Mouse (Mus musculus): ENCODE data around the gene Rtl5.

Rtl5 gene

DNA sequence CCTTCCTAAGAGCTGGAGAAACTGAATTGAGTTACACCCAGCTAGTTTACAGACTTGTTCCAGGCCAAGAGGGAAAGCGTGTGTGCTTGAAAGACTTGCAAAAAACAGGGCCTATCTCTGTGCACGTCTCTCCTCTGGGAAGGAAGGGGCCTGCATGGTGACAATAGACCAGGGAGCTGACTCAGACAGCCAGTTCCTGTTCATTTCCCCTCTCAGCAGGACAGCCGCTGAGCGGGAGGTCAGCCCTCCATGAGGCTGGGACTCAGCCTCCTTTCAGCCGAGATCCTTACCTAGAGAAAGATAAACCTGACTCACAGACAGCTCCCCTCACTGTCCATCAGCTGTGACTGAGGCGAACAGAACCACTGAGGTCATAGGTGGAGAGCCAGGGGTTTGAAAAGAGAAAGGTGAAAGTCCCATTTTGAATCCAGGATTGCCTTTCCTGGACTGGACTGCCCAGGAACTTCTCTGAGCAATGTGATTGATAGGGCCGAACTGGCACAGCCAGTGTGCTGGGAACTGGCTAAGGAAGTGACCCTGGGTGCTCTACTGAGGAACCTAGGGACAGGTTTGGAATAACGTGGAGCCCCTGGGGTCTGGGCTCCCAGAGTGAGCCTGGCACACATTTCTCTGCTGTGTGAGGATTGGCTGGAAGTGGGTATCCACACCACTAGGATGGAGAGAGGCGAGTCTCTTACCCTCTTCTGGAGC, 53.7 kb downstream of the Rtl5 start:
- no peak for DNase-seq (ENCODE audit: extremely low read depth, low read depth)

Measured in MEL-GATA-1-ER (cell line).